Mouse (Mus musculus): Measurements from ENCODE around the gene Olfr531.

Olfr531 gene

GRCm38 (mm10) chr7:140402818-140403217 lies at the start of gene Olfr531:
Gene Olfr531 (minus strand): TSS chr7:140402918.
- DNase-seq: no peak

DNA sequence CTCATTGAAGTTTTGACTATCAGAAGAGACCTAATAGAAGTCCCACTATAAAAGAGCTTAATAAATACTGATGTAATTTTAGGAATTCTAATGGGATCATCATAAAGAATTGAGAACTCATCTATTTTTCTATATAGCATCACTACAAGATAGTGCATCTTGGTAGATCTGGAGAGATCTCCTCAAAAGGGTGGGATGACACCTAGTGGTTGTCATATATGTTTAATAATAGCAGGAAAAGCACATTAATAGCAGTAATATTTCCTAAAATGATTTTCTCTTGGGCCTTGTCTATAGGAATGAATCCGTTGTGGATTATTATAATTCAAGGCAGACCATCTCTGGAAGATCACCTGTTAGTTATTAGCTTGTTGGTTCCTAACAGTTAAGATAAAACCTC lies 40.4 kb upstream of the Olfr531 start:
- no peak for DNase-seq

DNA sequence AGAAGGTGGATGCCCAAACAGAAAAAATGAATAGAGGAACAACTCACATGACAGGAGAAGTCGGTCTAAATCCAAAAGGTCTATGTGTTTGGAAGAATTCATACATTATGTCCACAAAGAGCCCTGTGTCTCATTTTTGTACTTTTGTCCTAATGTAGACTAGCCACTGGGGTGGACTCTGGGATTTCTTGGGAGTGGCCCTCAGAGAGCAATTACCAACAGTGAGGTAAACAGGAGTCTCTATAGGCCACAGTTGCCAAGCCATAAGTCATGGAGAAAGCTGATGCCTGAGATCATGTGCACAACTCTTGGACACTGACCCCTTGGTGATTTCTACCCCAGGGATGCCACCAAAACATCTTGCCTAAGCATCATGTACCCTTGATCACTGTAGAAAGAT lies 18.8 kb upstream of the Olfr531 start, which contains the start of gene Olfr532:
Gene Olfr532 (minus strand): TSS at position 101 of the 400 bp plus-strand sequence.
- no peak for DNase-seq

DNA sequence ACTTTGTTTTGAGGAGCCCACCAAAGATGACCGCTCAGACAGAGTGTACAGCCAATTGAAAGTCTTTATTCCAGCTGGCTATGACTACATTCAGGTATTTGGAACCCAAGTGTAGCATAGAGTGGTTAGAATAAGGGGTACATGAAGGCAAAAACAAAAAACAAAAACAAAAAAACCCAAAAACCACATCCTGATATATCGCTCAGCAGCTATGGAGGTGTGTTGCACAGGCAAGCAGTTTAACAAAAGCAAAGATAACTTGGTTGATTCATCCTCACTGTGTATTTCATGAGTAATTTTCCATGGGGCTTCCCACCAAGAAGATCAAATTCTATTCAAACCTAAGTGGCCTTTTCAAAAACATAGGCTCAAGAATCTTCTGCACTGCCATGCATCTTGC lies 25.8 kb downstream of the Olfr531 start:
- no peak for DNase-seq

DNA sequence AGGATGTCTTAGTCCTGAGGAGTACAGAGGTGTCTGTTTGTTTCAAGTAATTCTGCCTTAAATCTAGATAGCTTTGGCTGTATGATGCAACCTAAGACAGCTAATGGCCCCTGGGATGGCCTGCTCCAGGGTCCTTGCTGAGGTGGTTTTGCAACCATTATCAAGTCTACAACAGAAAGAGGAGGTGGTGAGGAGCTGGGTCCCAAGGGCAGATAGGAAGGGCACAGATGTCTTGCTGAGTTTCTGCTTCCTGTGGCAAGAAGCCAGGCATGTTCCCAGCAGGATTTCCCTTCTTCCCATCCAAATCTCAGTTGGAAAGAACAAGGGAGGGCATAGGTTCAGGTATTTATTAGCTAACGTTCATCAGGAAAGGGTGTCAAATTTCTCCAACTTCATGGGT lies 26.5 kb downstream of the Olfr531 start, which contains the start of gene Olfr530:
Gene Olfr530 (minus strand): TSS at position 101 of the 400 bp plus-strand sequence.
- no peak for DNase-seq

- peak; percentile 35 for DNase-seq
Measured at GRCm38 (mm10) chr7:140374300-140374699, 28.4 kb downstream of the Olfr531 start.

- no peak for DNase-seq
Measured at GRCm38 (mm10) chr7:140361571-140361970, 41.1 kb downstream of the Olfr531 start, which contains the start of gene Olfr60. Gene Olfr60 (minus strand): TSS chr7:140361671.

All from thymus, postnatal 14 days (tissue).